Mouse (Mus musculus): ENCODE measurements around the gene ccdc198.
A peak's percentile ranks its signal among the peaks of the same experiment; 100 is the strongest.

ccdc198 gene

DNA sequence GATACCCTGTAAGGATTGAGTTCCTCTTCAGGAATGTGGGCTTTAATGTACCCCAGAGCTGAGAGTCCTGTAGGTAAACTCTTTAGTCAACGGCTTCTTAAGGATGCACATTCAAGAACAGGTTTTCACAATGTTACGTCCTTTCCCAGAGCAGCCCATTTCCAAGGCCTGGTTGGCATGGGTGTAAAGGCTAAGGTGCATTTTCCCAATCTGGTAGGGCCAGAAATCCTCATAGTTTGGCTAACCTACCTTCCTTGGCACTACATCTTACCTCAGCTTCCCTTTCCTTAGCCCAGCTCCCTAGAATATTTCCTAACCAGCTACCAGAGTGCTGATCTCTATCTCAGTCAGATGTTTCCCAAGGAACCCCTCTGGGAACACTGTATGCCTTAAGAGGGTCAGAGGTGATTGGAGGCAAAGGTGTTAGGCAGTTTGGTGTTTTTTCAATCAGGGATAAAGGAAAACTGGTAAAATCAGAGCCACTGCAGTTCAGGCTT is 48.2 kb downstream of the ccdc198 start:
- peak; percentile 16; the same call in 1 of the 2 replicates for ATAC-seq (ENCODE audit: low TSS enrichment)

DNA sequence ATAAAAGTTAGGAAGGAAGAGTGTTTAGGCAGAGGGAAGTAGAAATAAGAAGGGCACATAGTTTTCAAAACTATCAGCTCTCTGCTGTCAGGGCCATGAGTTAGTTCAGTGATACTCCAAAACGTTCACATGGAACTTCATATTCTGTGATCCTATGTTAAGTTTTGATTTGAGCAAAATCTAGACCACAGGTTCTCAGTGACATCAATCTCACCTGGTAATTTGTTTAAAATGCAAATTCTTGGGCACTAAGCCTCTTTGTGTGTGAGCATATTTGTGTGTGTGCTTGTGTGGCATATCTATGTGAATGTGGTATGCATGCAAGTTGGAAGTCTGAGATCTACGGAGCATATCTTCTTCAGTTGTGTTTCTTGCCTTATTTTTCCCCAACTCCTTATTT is 59.0 kb downstream of the ccdc198 start:
- no peak for ATAC-seq (ENCODE audit: low TSS enrichment)

DNA sequence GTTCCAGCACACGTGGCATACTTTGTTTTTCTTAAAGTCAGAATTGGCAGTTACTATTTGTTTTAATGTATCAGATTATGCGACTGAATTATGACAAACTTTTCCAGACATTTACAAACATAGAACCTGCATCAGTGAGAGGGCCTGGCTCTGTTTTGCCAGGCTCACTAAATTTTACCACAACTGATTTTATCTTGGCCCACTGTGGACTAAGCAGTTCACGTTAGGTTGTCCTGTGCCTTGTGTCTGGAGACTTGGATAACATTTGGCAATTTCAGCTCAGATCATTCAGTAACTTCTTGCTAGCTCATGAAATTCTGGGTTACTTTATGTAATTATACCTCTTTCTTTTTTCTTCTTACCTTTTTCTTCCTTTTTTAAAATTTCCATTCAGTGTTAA is 65.5 kb downstream of the ccdc198 start:
- no peak for ATAC-seq (ENCODE audit: low TSS enrichment)

DNA sequence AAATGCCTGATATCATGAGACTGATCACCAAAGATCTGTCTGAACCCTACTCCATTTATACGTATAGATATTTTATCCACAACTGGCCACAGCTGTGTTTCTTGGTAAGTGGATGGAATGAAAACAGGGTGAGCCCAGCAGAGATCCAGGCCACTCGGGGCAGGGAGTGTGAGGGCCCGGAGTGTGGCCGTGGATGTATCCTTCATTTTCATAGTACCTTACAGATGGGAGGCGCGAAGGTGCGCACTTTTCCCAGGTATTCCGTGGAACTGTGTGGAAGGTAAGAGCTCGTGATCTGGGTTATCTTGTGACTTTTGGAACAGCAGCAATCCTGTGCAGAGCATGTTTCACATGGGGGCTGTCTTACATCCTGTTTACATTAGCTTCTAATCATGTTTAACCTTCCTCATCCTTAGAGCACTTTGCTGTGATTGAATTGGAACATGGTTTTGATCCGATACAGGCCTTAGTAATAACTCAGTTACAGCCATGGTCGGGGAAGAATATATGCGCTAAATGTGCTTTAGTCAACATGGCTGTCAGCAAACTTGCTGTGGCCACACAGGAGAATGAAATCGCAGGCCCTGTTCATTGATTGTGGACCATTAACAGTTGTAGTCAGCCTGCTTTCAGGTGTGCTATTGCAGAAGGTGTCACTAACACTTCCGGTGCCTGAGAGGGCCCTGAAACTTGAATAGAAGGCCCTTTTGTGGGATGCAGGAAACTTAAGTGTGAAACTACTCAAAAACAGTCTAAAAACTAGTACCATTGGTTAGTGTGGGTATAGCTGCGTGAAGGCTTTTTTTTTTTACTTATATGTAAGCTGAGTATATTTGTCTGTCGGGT is 71.8 kb downstream of the ccdc198 start:
- ATAC-seq (ENCODE audit: low TSS enrichment), result no peak

DNA sequence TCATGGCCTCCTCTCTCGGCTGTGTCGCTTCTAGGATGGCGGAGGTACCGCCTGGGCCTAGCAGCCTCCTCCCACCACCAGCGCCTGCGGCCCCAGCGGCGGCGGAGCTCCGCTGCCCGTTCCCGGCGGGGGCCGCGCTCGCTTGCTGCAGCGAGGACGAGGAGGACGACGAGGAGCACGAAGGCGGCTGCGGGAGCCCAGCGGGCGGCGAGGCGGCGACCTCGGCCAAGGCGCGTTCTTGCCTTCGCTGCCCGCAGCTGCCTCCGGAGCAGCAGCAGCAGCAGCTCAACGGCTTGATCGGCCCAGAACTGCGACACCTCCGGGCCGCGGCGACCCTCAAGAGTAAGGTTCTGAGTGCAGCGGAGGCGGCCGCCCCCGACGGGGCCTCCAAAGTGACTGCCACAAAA is 72.7 kb downstream of the ccdc198 start:
- ATAC-seq (ENCODE audit: low TSS enrichment), result peak; percentile 84

DNA sequence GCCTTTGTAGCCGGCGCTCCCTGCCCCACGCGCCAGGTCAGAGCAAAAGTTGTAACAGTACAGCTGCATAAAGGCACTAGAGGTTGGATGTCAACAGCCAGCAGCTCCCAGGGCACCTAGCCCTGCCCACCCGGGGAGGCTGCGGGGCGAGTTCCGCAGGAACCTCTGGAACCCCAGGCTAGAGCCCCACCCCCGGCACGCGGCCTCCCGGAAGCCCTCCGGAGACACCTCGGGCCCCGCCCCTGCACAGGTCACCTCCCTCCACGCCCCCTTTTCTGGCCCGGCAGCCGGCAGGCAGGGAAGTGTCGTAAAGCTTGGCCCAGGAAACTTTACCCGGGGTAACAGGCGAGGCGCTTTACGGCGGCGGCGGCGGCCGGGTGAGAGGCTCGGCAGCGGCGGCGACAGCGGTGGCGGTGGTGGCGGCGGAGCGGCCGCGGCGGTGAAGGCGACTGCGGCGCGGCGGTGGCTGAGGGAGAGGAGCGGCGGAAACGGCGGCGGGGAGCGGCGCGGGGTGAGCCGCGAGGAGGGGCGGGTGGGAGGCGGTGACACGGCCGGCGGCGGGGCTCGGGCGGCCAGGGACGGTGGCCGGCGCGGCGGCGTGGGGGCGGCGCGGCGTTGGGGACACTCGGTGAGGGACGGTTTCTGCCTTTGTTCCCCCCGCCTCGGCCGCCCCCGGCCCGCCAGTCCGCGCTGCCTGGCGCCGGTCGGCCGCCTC is 73.2 kb downstream of the ccdc198 start, which contains the start of gene Naa30:
Naa30 (plus strand) TSS at position 360 of the 715 bp plus-strand sequence.
- ATAC-seq (ENCODE audit: low TSS enrichment), result peak; percentile 92

DNA sequence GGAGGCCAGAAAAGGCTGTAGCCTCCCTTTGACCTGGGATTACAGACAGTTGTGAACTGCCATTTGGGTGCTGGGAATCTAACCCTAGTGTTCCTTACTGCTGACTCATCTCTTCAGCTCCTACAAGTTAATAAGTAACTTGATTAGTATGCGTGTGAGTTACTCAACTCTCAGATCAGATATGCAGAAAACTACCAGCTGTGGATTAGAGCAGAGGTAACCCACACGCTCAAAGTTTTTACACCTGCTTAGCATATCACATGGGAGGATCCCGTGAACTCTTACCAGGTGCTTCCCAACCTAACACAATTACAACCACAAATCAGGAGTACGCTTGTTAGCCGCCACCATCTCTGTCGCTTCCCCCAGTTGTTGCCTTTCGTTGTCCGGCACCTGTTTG is 74.0 kb downstream of the ccdc198 start:
- no peak for ATAC-seq (ENCODE audit: low TSS enrichment)
